25 mouse cellular contexts compared by ENCODE assay signal in the genomic region with DNA sequence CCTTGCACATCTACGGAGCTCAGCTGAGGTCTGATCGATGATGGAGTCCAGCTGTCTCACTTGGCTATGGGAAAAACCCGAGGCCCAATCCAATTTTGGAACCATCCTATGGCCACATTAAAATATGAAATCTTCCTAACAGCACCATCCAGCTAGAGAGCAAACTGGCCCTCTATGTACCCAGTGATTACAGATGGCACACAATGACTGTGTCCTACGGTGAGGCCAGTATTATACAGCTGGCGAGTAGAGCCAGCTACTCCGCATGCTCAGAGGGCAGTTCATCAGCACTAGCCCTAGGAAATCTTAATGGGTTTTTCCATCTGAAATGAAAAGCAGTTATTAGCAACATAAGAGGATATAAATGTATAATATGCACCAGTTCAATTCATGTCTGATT.
"Had no signal": no experiment of that assay in that cellular context is flagged by ENCODE, and none has a peak within 500 bp of the region (broad histone marks: within the 10 kb centered on the region; RNA-seq: fewer than 3 reads in every experiment).

No protein-coding gene starts in this region.

- H3K27ac ChIP-seq: gastrocnemius, adult 2 months; heart, embryonic 10.5 days; hindbrain, embryonic 10.5 days; intestine, embryonic 15.5 days; layer of hippocampus, adult 2 months; left cerebral cortex, adult 2 months; limb, embryonic 10.5 days; limb, embryonic 12.5 days; liver, embryonic 13.5 days; liver, embryonic 15.5 days had no signal

- H3K4me1 ChIP-seq: heart, embryonic 10.5 days; heart, embryonic 12.5 days; hindbrain, embryonic 10.5 days; intestine, embryonic 15.5 days; limb, embryonic 10.5 days; limb, embryonic 12.5 days; liver, embryonic 13.5 days; liver, embryonic 15.5 days had no signal

- H3K27me3 ChIP-seq: heart, embryonic 12.5 days; intestine, embryonic 15.5 days; limb, embryonic 12.5 days; liver, embryonic 13.5 days; liver, embryonic 15.5 days had no signal

- ATAC-seq: inflammation-experienced regulatory T-cells, adult 6 months; intestine, embryonic 15.5 days; intestine, postnatal 0 days had no signal

- H3K4me3 ChIP-seq: gastrocnemius, adult 2 months; heart, embryonic 10.5 days; heart, embryonic 12.5 days; hindbrain, embryonic 10.5 days; intestine, embryonic 15.5 days; layer of hippocampus, adult 2 months; left cerebral cortex, adult 2 months; limb, embryonic 10.5 days; limb, embryonic 12.5 days; liver, embryonic 13.5 days; liver, embryonic 15.5 days had no signal

- H3K9me3 ChIP-seq: heart, embryonic 10.5 days; heart, embryonic 12.5 days; hindbrain, embryonic 10.5 days; intestine, embryonic 15.5 days; limb, embryonic 10.5 days; limb, embryonic 12.5 days; liver, embryonic 13.5 days; liver, embryonic 15.5 days had no signal

- H3K4me2 ChIP-seq: heart, embryonic 12.5 days; intestine, embryonic 15.5 days; limb, embryonic 12.5 days; liver, embryonic 11.5 days; liver, embryonic 13.5 days; liver, embryonic 15.5 days had no signal

- DNase-seq: gastrocnemius, adult 2 months; gastrocnemius, postnatal 10 days; gastrocnemius, postnatal 25 days; heart, adult 18-20 months; heart, postnatal 10 days; heart, postnatal 4 days; kidney, adult 18-20 months; kidney, adult 8-10 months; kidney, postnatal 10 days; kidney, postnatal 25 days; kidney, postnatal 4 days; liver; liver, embryonic 13.5 days had no signal

- H3K36me3 ChIP-seq: heart, embryonic 10.5 days; heart, embryonic 12.5 days; hindbrain, embryonic 10.5 days; intestine, embryonic 15.5 days; limb, embryonic 10.5 days; limb, embryonic 12.5 days; liver, embryonic 13.5 days; liver, embryonic 15.5 days had no signal

- H3K9ac ChIP-seq: heart, embryonic 12.5 days; intestine, embryonic 15.5 days; limb, embryonic 12.5 days; liver, embryonic 13.5 days; liver, embryonic 15.5 days had no signal
